Mouse (Mus musculus): ENCODE measurements around the gene Mesd.

DNA sequence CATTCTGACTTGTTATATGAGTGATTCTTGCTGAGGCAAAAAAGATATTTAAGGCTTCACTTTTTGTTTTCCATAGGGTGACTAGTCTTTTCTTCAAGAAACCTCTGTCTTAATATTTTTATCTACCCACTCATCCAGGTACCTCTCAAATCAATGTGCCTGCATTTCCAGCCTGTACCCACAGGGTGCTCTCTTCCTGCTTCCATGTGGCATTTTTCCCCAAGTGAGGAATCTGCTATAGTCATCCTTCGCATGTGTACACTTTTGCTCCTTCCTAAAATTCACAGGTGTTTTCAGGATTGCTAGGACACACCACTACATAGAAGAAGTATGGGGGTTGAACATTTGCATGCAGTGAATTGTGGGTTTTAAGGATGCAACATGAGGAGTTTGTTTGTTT, 10.1 kb downstream of the Mesd start:
- no peak for TF ChIP-seq CTCF (IDR thresholded peaks at IDR 0.05; ENCODE audit: insufficient read depth, low read depth, low read length)
- no peak for TF ChIP-seq POLR2A (IDR thresholded peaks at IDR 0.05; ENCODE audit: insufficient read depth, low read depth, low read length)

Measured in olfactory bulb, adult 2 months (tissue).